ENCODE assay signal across 24 mouse cellular contexts in genomic region chr19:42081613-42082012, GRCm38 (mm10). TPM values are rescaled to one million over a fixed set of nuclear protein-coding genes. Genes with fewer than 3 reads are reported as not detected.
"Had no signal": no experiment of that assay in that cellular context is flagged by ENCODE, and none has a peak within 500 bp of the region (broad histone marks: within the 10 kb centered on the region; RNA-seq: fewer than 3 reads in every experiment).

No protein-coding gene starts in this region.

RNA-seq across cellular contexts. Expression of gene Morn4, which starts 4.5 kb away (rescaled TPM):
- total RNA-seq: monocyte, adult 5-6 weeks had no signal

RNA-seq across cellular contexts. Expression of gene 4933411K16Rik, which starts 29.6 kb away (rescaled TPM):
- total RNA-seq: megakaryocyte progenitor cell, adult 5-6 weeks; megakaryocyte, adult 5-6 weeks; megakaryocyte-erythroid progenitor cell, adult 5-6 weeks; midbrain, postnatal 0 days had no signal
- polyA plus RNA-seq: limb, embryonic 11.5 days; limb, embryonic 12.5 days; limb, embryonic 15.5 days; liver, embryonic 13.5 days; lung, embryonic 14.5 days; lung, embryonic 15.5 days; lung, embryonic 16.5 days; midbrain, embryonic 12.5 days; midbrain, embryonic 13.5 days; midbrain, embryonic 14.5 days; midbrain, embryonic 15.5 days; midbrain, embryonic 16.5 days; midbrain, postnatal 0 days; neural tube, embryonic 11.5 days; neural tube, embryonic 12.5 days had no signal

RNA-seq across cellular contexts. Expression of gene Hoga1, which starts 36.2 kb away (rescaled TPM):
- total RNA-seq: megakaryocyte-erythroid progenitor cell, adult 5-6 weeks; monocyte, adult 5-6 weeks had no signal

RNA-seq across cellular contexts. Expression of gene Ankrd2, which starts 45.8 kb away (rescaled TPM):
- total RNA-seq: left cerebral cortex, postnatal 36 days; left cerebral cortex, postnatal 4 days; megakaryocyte progenitor cell, adult 5-6 weeks; megakaryocyte, adult 5-6 weeks; megakaryocyte-erythroid progenitor cell, adult 5-6 weeks; monocyte, adult 5-6 weeks had no signal
- polyA plus RNA-seq: limb, embryonic 10.5 days; liver, embryonic 11.5 days; midbrain, embryonic 11.5 days; midbrain, embryonic 12.5 days had no signal
